Mouse (Mus musculus) thymus, adult 2 months (tissue): ENCODE results near the gene Mettl6.

Experiments
- CTCF ChIP-seq: fragments of 200-500 bp; IDR thresholded peaks from 2 replicates; pipeline ENCODE4 v1.5.1; 2012; ENCODE audit warnings: mild to moderate bottlenecking, control low read depth, low read length, moderate library complexity, borderline replicate concordance; ENCODE audit not compliant: control insufficient read depth, poor library complexity, insufficient read depth; ENCODE audit errors: extremely low read depth
- POLR2A ChIP-seq: fragments of 200-500 bp; IDR thresholded peaks from 2 replicates; pipeline ENCODE4 v1.6.1; 2012; ENCODE audit warnings: mild to moderate bottlenecking, low read length, control low read depth, moderate library complexity; ENCODE audit not compliant: control insufficient read depth, poor library complexity, insufficient read depth; ENCODE audit errors: extremely low read depth

DNA sequence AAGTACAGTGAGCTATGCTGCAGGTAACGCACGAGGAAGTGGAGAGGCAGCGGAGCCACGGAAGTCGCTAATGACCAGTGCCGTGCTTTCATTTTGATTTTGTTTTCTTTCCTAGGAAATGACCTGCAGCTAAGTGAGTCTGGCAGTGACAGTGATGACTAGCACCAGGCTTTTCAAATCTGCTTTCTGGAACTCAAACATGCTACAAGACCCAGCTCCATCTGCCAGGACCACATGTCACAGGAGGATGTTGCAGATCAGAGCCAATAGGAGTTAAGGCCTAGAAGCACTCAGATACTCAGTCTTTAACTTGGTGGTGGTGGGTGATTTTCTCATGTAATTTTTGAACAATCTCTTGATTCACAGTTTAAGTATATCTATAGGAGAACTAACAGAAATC lies 11.6 kb upstream of the Mettl6 start:
- TF ChIP-seq CTCF = no peak
- no peak for TF ChIP-seq POLR2A
